In genomic region chr11:101998258-101998657, GRCm38 (mm10) we compare ENCODE assay signal across 15 mouse cellular contexts. TPM values are rescaled to one million over a fixed set of nuclear protein-coding genes. Genes with fewer than 3 reads are reported as not detected.
DNase-seq lines count a peak whose midpoint lies in the region; ATAC-seq and TF ChIP-seq lines count a peak whose summit lies in the region.
"Had no signal": no experiment of that assay in that cellular context is flagged by ENCODE, and none has a peak within 500 bp of the region (broad histone marks: within the 10 kb centered on the region; RNA-seq: fewer than 3 reads in every experiment).

No protein-coding gene starts in this region.

- intact Hi-C loops in left cerebral cortex, postnatal 25 days (cut with DNase I): no loop called here

- peak; percentile 57 for DNase-seq in kidney, adult 2 months
- DNase-seq in Muller cell, postnatal 12 days (ENCODE audit: inconsistent ontology term): peak; percentile 34
- DNase-seq in kidney, postnatal 25 days: peak; percentile 23 to 60
- no peak for DNase-seq in cerebellum, adult 9-11 months
- DNase-seq in left cerebral cortex, postnatal 25 days (ENCODE audit: low spot score in 2 of 2): no peak
- no peak for DNase-seq in right cerebral cortex, postnatal 36 days (ENCODE audit: low spot score in 2 of 2)
- DNase-seq: adrenal gland, adult 8-10 months; layer of hippocampus, adult 9-11 months; spleen, adult 18-20 months had no signal

- 26% methylated on average over 5 of the region's 5 CpGs for WGBS in kidney, adult 2 months
- 42% methylated on average over 5 of the region's 5 CpGs for WGBS in kidney, embryonic 14.5 days
- 41% methylated on average over 5 of the region's 5 CpGs for WGBS in heart, embryonic 15.5 days

- no peak overlapping the region for H3K4me2 ChIP-seq in kidney, embryonic 14.5 days (replicated peaks; ENCODE audit: low read depth, low read length)
- H3K4me2 ChIP-seq in heart, embryonic 15.5 days: no peak overlapping the region
- H3K4me2 ChIP-seq: forebrain, embryonic 15.5 days had no signal

- H3K9me3 ChIP-seq in kidney, embryonic 14.5 days (ENCODE audit: control insufficient read depth, low read length): no peaks in the 10 kb centered on the region
- no peaks in the 10 kb centered on the region for H3K9me3 ChIP-seq in heart, embryonic 15.5 days (replicated peaks)
- H3K9me3 ChIP-seq: forebrain, embryonic 15.5 days had no signal

- no peak for ATAC-seq in kidney, embryonic 14.5 days (ENCODE audit: low FRiP score, low TSS enrichment)
- ATAC-seq in heart, embryonic 15.5 days (replicated peaks; ENCODE audit: insufficient number of reproducible peaks, insufficient read depth, low FRiP score, low read depth): no peak
- ATAC-seq: forebrain, embryonic 15.5 days had no signal

- no peak overlapping the region for H3K4me3 ChIP-seq in kidney, adult 2 months (ENCODE audit: insufficient read depth, low read depth, low read length)
- H3K4me3 ChIP-seq in kidney, embryonic 14.5 days (ENCODE audit: low read length): no peak overlapping the region
- no peak overlapping the region for H3K4me3 ChIP-seq in heart, embryonic 15.5 days
- H3K4me3 ChIP-seq: forebrain, embryonic 15.5 days had no signal

- H3K4me1 ChIP-seq in kidney, adult 2 months (ENCODE audit: control insufficient read depth, insufficient read depth, low read length): no peaks in the 10 kb centered on the region; the same call in 1 of the 2 replicates
- H3K4me1 ChIP-seq in kidney, embryonic 14.5 days (ENCODE audit: control insufficient read depth, insufficient read depth, low read length): no peaks in the 10 kb centered on the region
- peaks cover 17% of the 10 kb centered on the region for H3K4me1 ChIP-seq in heart, embryonic 15.5 days (replicated peaks)
- H3K4me1 ChIP-seq: forebrain, embryonic 15.5 days had no signal

- H3K9ac ChIP-seq in kidney, embryonic 14.5 days (ENCODE audit: low read depth, low read length): no peak overlapping the region
- no peak overlapping the region for H3K9ac ChIP-seq in heart, embryonic 15.5 days
- H3K9ac ChIP-seq: forebrain, embryonic 15.5 days had no signal

- no peaks in the 10 kb centered on the region for H3K36me3 ChIP-seq in kidney, adult 2 months (ENCODE audit: control insufficient read depth, insufficient read depth, low read length)
- no peaks in the 10 kb centered on the region for H3K36me3 ChIP-seq in kidney, embryonic 14.5 days (ENCODE audit: control insufficient read depth, insufficient read depth, low read length)
- H3K36me3 ChIP-seq in heart, embryonic 15.5 days: no peaks in the 10 kb centered on the region

- TF ChIP-seq POLR2A in kidney, adult 2 months (IDR thresholded peaks at IDR 0.05; ENCODE audit: low read depth, low read length): no peak

- TF ChIP-seq CTCF in kidney, adult 2 months (conservative IDR thresholded peaks at IDR 0.05; ENCODE audit: insufficient read depth, insufficient read length, low read depth, low read length): no peak

- H3K27ac ChIP-seq in kidney, adult 2 months (ENCODE audit: insufficient read depth, low read depth, low read length): peak overlapping the region; percentile 4; the same call in 1 of the 2 replicates
- H3K27ac ChIP-seq in kidney, embryonic 14.5 days (ENCODE audit: low read depth, low read length): no peak overlapping the region
- H3K27ac ChIP-seq in heart, embryonic 15.5 days: peak overlapping the region; percentile 31; the same call in 1 of the 2 replicates
- H3K27ac ChIP-seq: forebrain, embryonic 15.5 days had no signal

- no peaks in the 10 kb centered on the region for H3K27me3 ChIP-seq in kidney, adult 2 months (replicated peaks; ENCODE audit: control insufficient read depth, insufficient read depth, low read length)
- H3K27me3 ChIP-seq in kidney, embryonic 14.5 days (ENCODE audit: control insufficient read depth, insufficient read depth, low read length): no peaks in the 10 kb centered on the region
- H3K27me3 ChIP-seq in heart, embryonic 15.5 days: no peaks in the 10 kb centered on the region
- H3K27me3 ChIP-seq: forebrain, embryonic 15.5 days had no signal

RNA-seq across cellular contexts. Expression of gene Dusp3, which starts 11.4 kb away (rescaled TPM):
- polyA plus RNA-seq in kidney, adult 2 months (2012; rRNA removed): 67.8 and 92.4 TPM in 2 replicates
- polyA plus RNA-seq in kidney, embryonic 14.5 days (2014; fragmentation: Nextera tagmentation; extraction: Ambion mirVana): 23.3 and 25.3 TPM in 2 replicates
- polyA plus RNA-seq in heart, embryonic 15.5 days (2015; fragmentation: Nextera tagmentation; extraction: Ambion mirVana): 50.4 and 56.7 TPM in 2 replicates
- 100 to 1,000 TPM; 217 to 237 TPM for total RNA-seq in left cerebral cortex, postnatal 25 days (2021)

RNA-seq across cellular contexts. Expression of gene Cfap97d1, which starts 14.2 kb away (rescaled TPM):
- not detected in 2 replicates for polyA plus RNA-seq in kidney, adult 2 months (2012; rRNA removed)
- not detected in 2 replicates for polyA plus RNA-seq in kidney, embryonic 14.5 days (2014; fragmentation: Nextera tagmentation; extraction: Ambion mirVana)
- polyA plus RNA-seq in heart, embryonic 15.5 days (2015; fragmentation: Nextera tagmentation; extraction: Ambion mirVana): not detected in 2 replicates
- not detected for total RNA-seq in left cerebral cortex, postnatal 25 days (2021)
- total RNA-seq: adrenal gland, adult 8-10 months; megakaryocyte, adult 5-6 weeks had no signal
- polyA plus RNA-seq: forebrain, embryonic 15.5 days; heart, embryonic 14.5 days; limb, embryonic 14.5 days had no signal

RNA-seq across cellular contexts. Expression of gene Mpp3, which starts 30.0 kb away (rescaled TPM):
- polyA plus RNA-seq in kidney, adult 2 months (2012; rRNA removed): 2.3 and 3.5 TPM in 2 replicates
- polyA plus RNA-seq in kidney, embryonic 14.5 days (2014; fragmentation: Nextera tagmentation; extraction: Ambion mirVana): 5.1 and 8.4 TPM in 2 replicates
- polyA plus RNA-seq in heart, embryonic 15.5 days (2015; fragmentation: Nextera tagmentation; extraction: Ambion mirVana): 2.9 and 3.6 TPM in 2 replicates
- total RNA-seq in left cerebral cortex, postnatal 25 days (2021): 10 to 100 TPM; 71.2 to 72.9 TPM
- total RNA-seq: megakaryocyte, adult 5-6 weeks had no signal

RNA-seq across cellular contexts. Expression of gene Sost, which starts 31.4 kb away (rescaled TPM):
- 2.0 TPM in 2 replicates for polyA plus RNA-seq in kidney, adult 2 months (2012; rRNA removed)
- 0.09 and 0.73 TPM in 2 replicates for polyA plus RNA-seq in kidney, embryonic 14.5 days (2014; fragmentation: Nextera tagmentation; extraction: Ambion mirVana)
- polyA plus RNA-seq in heart, embryonic 15.5 days (2015; fragmentation: Nextera tagmentation; extraction: Ambion mirVana): 3.9 and 4.4 TPM in 2 replicates
- not detected for total RNA-seq in left cerebral cortex, postnatal 25 days (2021)
- total RNA-seq: adrenal gland, adult 8-10 months; megakaryocyte, adult 5-6 weeks had no signal
- polyA plus RNA-seq: forebrain, embryonic 15.5 days had no signal

RNA-seq across cellular contexts. Expression of gene Cd300lg, which starts 43.1 kb away (rescaled TPM):
- 62.1 and 67.1 TPM in 2 replicates for polyA plus RNA-seq in kidney, adult 2 months (2012; rRNA removed)
- polyA plus RNA-seq in kidney, embryonic 14.5 days (2014; fragmentation: Nextera tagmentation; extraction: Ambion mirVana): 0.38 and 0.43 TPM in 2 replicates
- polyA plus RNA-seq in heart, embryonic 15.5 days (2015; fragmentation: Nextera tagmentation; extraction: Ambion mirVana): 7.2 and 8.4 TPM in 2 replicates
- not detected for total RNA-seq in left cerebral cortex, postnatal 25 days (2021)

Comparison
In these comparisons a context has a peak if more than half of its experiments do, and no peak if none do; other contexts are left out.
1. DNase-seq: peak in kidney, adult 2 months (single experiment), Muller cell, postnatal 12 days (single experiment) and kidney, postnatal 25 days (2 of 2); none in cerebellum, adult 9-11 months (single experiment), left cerebral cortex, postnatal 25 days (0 of 2) and right cerebral cortex, postnatal 36 days (0 of 2).